Mouse (Mus musculus) olfactory bulb, adult 2 months (tissue): ENCODE measurements at regions not wholly inside any gene's neighbourhood (a gene's known extent, or its start where the extent isn't known, plus 50 kb on each side); places are given as distances from the start of the nearest gene placed in this dataset.

ENCODE experiments used
- CTCF ChIP-seq: fragments of 200-500 bp; IDR thresholded peaks from 2 replicates; pipeline ENCODE4 v1.5.1; 2012; ENCODE audit warnings: low read depth, mild to moderate bottlenecking, low read length, moderate library complexity; ENCODE audit not compliant: insufficient read depth
- POLR2A ChIP-seq: fragments of 200-500 bp; IDR thresholded peaks from 2 replicates; pipeline ENCODE4 v1.6.1; 2012; ENCODE audit warnings: mild to moderate bottlenecking, low read depth, low read length, moderate library complexity; ENCODE audit not compliant: insufficient read depth

DNA sequence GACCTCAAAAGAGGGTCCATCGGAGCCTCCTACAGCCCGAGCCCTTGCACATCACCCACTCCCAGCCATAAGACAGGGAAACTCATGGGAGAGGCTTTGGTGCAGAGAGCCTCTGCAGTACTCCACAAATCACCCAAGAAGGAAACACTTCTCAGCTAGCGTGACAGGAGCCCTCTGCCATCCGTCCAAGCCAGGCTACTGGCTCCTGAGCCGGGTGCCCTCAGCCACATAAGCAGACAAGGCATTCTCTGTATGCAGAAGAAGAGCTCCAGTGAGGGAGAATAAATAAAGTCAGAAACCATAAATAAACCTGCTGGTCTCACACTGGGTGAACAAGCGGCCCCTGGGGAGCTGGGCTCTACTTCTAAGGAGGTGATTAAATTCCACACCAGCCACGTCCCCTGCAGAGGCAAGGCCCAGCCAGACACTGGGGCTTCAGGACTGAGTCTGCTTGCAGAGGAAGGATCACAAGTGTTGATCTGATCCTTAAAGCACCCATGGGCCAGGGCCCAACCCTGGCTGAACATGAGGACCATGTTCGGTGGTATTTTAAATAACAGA is 243.0 kb upstream of the Mocs1 start:
- TF ChIP-seq CTCF = no peak
- TF ChIP-seq POLR2A = no peak
